Comparison of ENCODE assay signal across 8 mouse cellular contexts in genomic region chr6:72244569-72245285, GRCm38 (mm10). TPM values are rescaled to one million over a fixed set of nuclear protein-coding genes. Genes with fewer than 3 reads are reported as not detected.
DNase-seq lines count a peak whose midpoint lies in the region; ATAC-seq lines count a peak whose summit lies in the region.

No protein-coding gene starts in this region.

- H3K4me3 ChIP-seq in midbrain, embryonic 10.5 days = no peak overlapping the region
- no peak overlapping the region for H3K4me3 ChIP-seq in midbrain, embryonic 11.5 days (ENCODE audit: low read depth, low read length)

- peaks cover 22% of the 10 kb centered on the region for H3K4me1 ChIP-seq in midbrain, embryonic 10.5 days
- H3K4me1 ChIP-seq in midbrain, embryonic 11.5 days (ENCODE audit: control insufficient read depth, insufficient read depth, low read length) = no peaks in the 10 kb centered on the region; the same call in 1 of the 2 replicates

- no peak overlapping the region for H3K4me2 ChIP-seq in midbrain, embryonic 11.5 days

- H3K27ac ChIP-seq in midbrain, embryonic 10.5 days (replicated peaks) = 0 out of 2 replicates have a peak overlapping the region, but pooled peaks have one; percentile 52
- no peak overlapping the region for H3K27ac ChIP-seq in midbrain, embryonic 11.5 days (ENCODE audit: low read depth, low read length)

- WGBS in midbrain, embryonic 10.5 days = 70% methylated on average over 20 of the region's 20 CpGs
- 67% methylated on average over 20 of the region's 20 CpGs for WGBS in midbrain, embryonic 11.5 days

- H3K36me3 ChIP-seq in midbrain, embryonic 10.5 days = no peaks in the 10 kb centered on the region
- H3K36me3 ChIP-seq in midbrain, embryonic 11.5 days (ENCODE audit: control insufficient read depth, insufficient read depth, low read length) = no peaks in the 10 kb centered on the region

- no peak for DNase-seq in midbrain, embryonic 10.5 days (ENCODE audit: low spot score)
- no peak for DNase-seq in midbrain, embryonic 11.5 days (ENCODE audit: low spot score, missing footprints)
- DNase-seq in gastrocnemius, postnatal 10 days = peak; percentile 47
- peak; percentile 39 for DNase-seq in kidney, adult 18-20 months
- DNase-seq in lung, postnatal 25 days (ENCODE audit: low spot score) = peak; percentile 57
- no peak for DNase-seq in right cerebral cortex, postnatal 10 days (ENCODE audit: low spot score in 2 of 2)
- DNase-seq in cerebellum, postnatal 14 days = no peak
- no peak for DNase-seq in cerebellum, adult 11 months

- H3K9ac ChIP-seq in midbrain, embryonic 11.5 days (ENCODE audit: low read length) = no peak overlapping the region

- H3K27me3 ChIP-seq in midbrain, embryonic 10.5 days (ENCODE audit: low read depth, poor library complexity, severe bottlenecking) = peaks cover 37% of the 10 kb centered on the region
- no peaks in the 10 kb centered on the region for H3K27me3 ChIP-seq in midbrain, embryonic 11.5 days (ENCODE audit: control insufficient read depth, insufficient read depth, low read length)

- H3K9me3 ChIP-seq in midbrain, embryonic 10.5 days (replicated peaks) = no peaks in the 10 kb centered on the region
- H3K9me3 ChIP-seq in midbrain, embryonic 11.5 days (ENCODE audit: control insufficient read depth, low read length) = no peaks in the 10 kb centered on the region

- ATAC-seq in midbrain, embryonic 11.5 days (ENCODE audit: low FRiP score) = no peak

RNA-seq across cellular contexts. Expression of gene Atoh8, which starts 9.3 kb away (rescaled TPM):
- 9.2 and 11.2 TPM in 2 replicates for polyA plus RNA-seq in midbrain, embryonic 10.5 days (2016; fragmentation: Nextera tagmentation; extraction: Ambion mirVana)
- 4.8 and 6.1 TPM in 2 replicates for polyA plus RNA-seq in midbrain, embryonic 11.5 days (2014; fragmentation: Nextera tagmentation; extraction: Ambion mirVana)
- 1 to 10 TPM; 4.0 to 4.6 TPM for total RNA-seq in gastrocnemius, postnatal 10 days (2021)

RNA-seq across cellular contexts. Expression of gene Sftpb, which starts 59.7 kb away (rescaled TPM):
- polyA plus RNA-seq in midbrain, embryonic 10.5 days (2016; fragmentation: Nextera tagmentation; extraction: Ambion mirVana) = not detected in 2 replicates
- polyA plus RNA-seq in midbrain, embryonic 11.5 days (2014; fragmentation: Nextera tagmentation; extraction: Ambion mirVana) = not detected in 2 replicates
- not detected for total RNA-seq in gastrocnemius, postnatal 10 days (2021)

Comparison
In these comparisons a context has a peak if more than half of its experiments do, and no peak if none do; other contexts are left out.
1. DNase-seq: peak in gastrocnemius, postnatal 10 days (single experiment), kidney, adult 18-20 months (single experiment) and lung, postnatal 25 days (single experiment); none in midbrain, embryonic 10.5 days (single experiment), midbrain, embryonic 11.5 days (single experiment), right cerebral cortex, postnatal 10 days (0 of 2), cerebellum, postnatal 14 days (0 of 2) and cerebellum, adult 11 months (single experiment).